Mouse (Mus musculus) v-Abl transformed pro-B cells (cell line): Measurements from ENCODE around the gene Gpr176.
"Not testable (repeated sequence)": the region's sequence is repeated elsewhere in the genome, so short reads cannot be mapped to it uniquely, and the experiment has no call there.

Experiments used
- in situ Hi-C, 2 experiments: fragments of 400-800 bp; cut with MboI; formaldehyde crosslinking; loops; one replicate each; pipeline ENCODE4 v1.15.1; 2025; ENCODE audit not compliant: unreplicated experiment in 2 of 2

Gene Gpr176

DNA sequence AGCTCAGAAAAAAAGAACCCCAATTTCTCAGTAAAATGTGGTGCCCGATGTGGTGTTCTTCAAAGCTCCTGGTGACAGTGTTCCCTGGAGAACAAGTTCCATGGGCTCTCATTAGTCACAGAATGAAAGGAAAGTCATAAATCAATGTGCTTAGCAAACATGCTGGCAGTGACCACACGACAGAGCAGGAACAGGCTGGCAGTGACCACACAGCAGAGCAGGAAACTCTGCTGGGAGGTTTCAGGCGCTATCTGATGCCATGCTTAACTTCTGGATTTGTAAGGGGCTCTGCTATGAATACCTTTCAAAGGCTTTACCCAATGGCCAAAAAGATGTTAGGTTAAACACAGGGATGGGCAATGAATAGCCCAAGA is 66.7 kb downstream of the Gpr176 start:
- in situ Hi-C loops, result no loop called here

DNA sequence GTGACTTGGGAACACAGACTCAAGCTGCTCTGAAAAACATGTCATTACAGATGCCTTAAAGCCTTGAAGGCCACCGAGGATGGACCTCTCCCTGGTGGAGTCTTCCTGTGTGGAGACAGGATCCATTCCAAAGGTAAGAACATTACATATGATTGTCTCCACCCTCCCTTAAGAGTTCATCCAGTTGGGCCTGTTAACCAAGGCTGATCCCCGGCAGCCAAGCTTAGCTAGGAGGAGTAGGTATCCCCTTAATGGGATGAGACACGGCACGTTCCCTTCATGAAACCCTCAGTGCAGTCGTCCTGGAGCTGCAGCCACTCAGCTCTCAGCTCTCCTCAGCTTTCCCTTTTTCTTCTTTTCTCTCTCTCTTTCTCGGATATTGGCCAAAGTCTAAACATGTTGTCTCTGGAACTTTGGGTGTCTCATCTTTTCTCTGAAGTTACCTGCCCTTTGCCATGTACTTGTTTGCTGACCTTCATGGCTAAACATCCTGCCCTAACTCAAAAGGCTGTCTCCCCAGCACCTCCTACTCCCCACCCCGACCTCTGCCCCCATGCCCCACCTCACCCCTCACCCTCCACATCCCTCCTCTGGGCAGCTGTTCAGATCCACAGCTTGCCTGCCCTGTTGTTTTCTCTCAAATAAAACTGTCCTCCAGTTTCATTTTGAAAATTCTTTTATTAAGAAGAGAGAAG is 67.2 kb downstream of the Gpr176 start:
- in situ Hi-C loops, result no loop called here

DNA sequence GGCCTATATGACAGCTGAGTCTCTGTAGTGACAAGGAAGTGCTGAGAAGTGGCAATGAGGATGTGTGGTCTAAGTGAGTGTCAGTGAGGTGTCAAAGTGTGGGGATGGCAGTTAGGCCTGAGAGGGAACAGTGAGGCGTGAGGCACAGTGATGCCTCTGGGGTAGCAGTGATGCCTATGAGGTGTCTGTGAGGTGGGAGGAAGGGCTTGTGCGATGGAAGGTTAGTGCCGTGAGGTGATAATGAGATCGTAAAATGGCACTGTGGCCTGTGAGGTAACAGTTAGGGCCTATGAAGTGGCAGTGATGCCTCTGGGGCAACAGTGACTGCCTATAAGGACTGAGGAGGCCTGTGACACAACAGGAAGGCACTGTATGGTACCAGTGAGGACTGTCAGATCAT is 69.8 kb downstream of the Gpr176 start:
- in situ Hi-C loops, result loop anchor here in 1 of 2 experiments (5.0 kb wide), 1 partner anchor 36 kb away; no protein-coding TSS in a partner anchor

DNA sequence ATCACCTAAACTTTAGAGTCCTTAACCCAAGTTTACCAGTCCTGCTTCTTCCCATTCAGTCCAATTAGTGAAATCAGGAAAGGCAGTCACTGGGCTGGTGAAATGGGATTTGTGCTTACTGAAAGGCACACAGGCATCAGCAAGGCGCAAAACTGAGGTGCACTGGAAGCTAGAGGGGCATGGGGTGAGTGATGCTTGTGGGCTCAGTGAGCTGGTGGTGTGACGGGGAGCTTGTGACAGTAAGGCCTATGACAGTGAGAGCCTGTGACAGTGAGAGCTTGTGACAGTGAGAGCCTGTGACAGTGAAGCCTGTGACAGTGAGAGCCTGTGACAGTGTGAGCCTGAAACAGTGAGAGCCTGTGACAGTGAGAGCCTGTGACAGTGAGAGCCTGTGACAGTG is 71.6 kb downstream of the Gpr176 start:
- in situ Hi-C loops, result loop anchor here in 1 of 2 experiments (5.0 kb wide), 1 partner anchor 34 kb away; no protein-coding TSS in a partner anchor

DNA sequence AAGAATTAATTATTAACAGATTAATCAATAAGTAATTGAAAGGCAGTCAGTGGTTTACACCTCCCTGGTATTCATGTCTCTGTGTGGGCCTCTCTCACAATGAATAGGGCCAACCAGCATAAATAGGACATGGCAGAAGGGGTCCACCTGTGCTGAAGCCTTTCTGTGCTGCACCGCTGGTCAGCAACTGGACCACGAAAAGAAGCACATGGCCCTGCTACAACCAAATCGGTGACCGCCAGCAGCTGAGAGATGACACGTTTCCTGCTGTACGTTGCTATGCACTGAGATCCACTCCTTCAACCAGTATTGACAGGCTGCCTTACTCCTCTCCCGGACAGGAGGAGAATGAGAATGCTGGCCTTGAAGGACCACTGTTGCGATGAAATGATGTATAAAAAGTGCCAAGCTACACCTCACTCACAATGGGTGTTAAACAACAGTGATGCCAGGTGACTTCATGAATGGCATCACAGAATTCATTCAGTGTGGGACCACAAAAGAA is 72.1 kb downstream of the Gpr176 start:
- in situ Hi-C loops, result loop anchor here in 1 of 2 experiments (5.0 kb wide), 1 partner anchor 34 kb away; no protein-coding TSS in a partner anchor

DNA sequence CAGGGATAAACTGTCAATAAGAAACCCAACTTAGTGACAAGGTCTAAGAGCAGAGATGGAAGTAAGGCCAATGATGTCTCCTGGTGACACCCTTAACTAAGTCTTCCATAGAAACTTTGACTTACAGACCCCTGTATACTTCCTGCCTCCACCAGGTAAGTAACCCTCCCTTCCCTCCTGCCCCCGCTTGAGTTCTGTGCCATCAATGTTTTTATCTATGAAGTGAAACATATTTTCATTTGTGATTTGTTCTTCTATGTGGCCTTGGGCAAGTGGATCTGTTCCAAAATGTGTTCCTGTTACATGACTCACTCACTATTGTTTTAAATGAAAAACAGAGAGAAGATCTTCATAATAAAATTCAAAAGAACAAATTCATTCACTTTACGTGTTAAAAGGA is 73.2 kb downstream of the Gpr176 start:
- in situ Hi-C loops, result loop anchor here in 1 of 2 experiments (5.0 kb wide), 1 partner anchor 33 kb away; no protein-coding TSS in a partner anchor

DNA sequence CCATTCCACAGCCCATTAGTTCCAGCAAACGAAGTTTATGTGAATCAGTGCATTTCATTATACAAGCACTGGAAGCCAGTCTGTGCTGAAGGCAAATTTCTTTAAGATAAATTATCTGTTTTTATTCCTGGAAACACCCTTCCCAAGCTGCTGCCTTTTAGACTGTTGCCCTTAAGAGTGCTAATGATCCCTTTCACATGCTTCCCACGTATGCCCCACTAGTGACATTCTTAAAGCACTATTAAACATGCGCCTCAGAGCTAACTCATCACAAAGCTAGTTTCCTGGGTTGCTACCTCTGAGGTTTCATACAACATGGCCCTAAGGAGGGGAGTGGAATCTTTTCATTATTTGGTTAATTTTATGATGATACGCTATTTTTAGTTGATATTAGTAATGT is 74.6 kb downstream of the Gpr176 start:
- in situ Hi-C loops, result no loop called here

DNA sequence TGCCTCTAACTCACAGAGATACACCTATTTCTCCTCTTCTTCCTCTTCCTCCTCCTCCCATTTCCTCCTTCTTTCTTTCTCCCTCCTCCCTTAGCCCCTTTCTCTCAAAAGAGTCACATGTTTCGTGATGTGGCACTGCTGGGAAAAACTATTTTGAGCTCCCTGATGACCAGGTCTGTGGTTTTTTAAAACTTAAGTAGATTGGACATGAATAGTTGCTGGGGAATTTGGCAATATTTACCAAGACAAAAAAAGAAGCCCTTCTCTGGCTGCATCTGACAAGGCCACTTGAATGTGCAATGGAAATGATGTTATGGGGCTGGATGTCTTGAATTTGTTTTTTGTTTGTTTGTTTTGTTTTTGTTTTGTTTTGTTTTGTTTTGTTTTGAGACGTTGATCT is 75.3 kb downstream of the Gpr176 start:
- in situ Hi-C loops, result no loop called here

DNA sequence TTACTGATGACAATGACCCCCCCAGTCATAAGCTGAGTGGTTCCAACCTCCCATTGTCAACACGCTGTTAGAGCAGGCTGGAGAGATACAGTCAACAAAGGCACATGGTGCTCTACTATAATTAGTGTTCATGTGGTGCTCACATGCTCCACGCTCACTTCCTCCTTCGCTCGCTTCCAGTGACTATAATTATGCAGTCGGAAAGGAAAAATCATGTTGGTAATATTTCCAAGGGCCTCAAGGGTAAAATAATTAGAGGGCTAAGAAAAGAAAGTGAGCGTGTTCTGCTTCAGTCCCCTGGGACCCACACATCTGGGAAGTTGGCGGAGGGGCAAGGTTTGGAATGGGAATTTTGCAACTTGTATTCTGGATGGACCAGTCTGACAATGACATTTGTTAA is 77.7 kb downstream of the Gpr176 start:
- in situ Hi-C loops, result no loop called here

DNA sequence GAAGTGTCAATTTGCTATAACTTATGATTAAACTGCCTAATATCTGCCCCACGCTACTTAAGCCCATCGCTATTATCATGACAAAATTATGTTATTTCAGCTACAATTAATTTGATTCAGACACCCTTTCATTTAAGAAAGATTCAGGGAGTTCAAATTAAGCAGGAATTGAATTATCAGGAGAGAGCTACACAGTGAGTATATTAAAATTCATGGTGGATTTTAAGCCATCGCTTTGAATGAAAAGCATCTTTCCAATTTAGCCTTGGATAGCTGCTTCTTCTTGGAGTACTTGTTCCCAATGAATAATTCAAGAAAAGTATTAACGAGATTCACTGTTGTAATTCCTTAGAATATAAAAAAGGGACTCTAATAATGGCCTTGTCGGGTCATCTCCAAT is 79.6 kb downstream of the Gpr176 start:
- in situ Hi-C loops, result no loop called here

DNA sequence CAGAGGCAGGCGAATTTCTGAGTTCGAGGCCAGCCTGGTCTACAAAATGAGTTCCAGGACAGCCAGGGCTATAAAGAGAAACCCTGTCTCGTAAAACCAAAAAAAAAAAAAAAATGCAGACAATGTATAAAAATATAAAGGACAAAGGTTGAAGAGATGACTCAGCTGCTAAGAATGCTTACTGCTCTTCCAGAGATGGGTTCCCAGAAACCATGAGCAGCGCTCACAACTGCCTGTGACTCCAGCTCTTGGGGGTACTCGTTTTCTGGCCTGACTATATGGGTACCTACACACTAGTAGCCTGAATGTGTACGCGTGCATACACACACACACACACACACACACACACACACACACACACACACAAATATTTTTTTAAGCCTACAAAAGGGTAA is 84.2 kb downstream of the Gpr176 start:
- in situ Hi-C loops, result not testable (repeated sequence)

DNA sequence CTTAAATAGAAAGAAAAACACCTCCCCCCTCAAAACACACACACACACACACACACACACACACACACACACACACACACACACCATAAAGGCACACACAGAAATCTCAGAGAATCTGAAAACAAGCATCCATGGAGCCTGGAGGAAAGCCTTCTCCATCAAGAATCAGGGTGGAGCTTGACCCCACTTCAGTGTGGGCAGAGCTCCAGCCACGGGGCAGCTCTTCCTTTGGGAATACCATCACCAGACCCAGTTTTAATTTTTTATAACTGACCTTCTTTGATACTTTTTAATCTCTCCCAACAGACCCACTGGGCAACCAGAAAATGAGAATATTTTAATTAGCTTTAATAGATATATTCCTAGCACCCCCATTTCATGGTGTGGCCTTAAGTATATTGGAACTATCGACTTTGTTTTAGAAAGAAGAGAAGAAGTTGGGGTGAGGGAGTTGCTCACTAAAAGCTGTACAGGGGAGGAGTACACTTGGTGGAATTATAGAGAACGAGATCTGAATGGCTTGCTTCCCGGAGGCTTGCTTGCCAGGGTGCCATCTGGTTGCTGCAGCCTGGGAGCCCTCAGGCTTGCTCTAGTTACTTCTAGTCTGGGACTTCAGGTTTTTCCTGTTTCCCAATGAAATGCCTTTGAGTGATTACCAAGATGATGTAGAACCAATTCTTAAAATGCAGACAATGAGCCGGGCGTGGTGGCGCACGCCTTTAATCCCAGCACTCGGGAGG is 84.7 kb downstream of the Gpr176 start:
- in situ Hi-C loops, result no loop called here

DNA sequence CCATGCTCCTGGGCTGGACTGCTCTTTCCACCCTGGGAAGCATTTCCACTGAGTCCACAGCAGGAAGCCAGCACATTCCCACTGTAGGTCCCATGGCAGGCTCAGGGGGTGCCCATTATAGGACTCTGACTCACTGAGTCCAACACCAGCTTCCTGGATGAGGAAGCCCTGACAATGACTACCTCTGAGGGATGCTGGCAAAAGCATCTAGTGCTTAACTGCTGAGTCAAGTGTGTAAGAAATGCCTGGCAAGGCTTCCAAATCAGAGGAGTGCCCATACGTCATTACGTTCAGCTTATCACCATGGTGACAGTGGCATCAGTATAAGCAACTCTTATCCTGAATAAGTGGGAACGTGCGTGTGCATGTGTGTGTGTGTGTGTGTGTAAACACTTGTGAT is 85.5 kb downstream of the Gpr176 start:
- in situ Hi-C loops, result no loop called here

DNA sequence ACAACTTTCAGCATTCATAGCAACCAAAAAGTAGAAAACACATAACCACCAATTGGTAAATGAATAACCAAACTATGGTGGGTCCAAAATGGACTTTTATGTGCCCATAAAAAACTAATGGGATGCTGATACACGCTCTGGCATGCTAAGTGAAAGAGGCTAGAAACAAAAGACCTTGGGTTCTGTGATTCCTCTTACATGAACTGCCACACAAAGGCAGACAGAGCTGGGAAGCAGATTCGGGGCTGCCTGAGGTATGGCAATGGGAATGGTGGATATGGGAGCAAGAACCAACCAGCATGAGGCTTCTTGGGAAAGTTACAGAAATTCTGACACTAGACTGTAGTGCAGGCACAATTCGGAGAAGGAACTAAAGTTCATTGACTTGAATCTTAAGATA is 90.8 kb downstream of the Gpr176 start:
- in situ Hi-C loops, result no loop called here

DNA sequence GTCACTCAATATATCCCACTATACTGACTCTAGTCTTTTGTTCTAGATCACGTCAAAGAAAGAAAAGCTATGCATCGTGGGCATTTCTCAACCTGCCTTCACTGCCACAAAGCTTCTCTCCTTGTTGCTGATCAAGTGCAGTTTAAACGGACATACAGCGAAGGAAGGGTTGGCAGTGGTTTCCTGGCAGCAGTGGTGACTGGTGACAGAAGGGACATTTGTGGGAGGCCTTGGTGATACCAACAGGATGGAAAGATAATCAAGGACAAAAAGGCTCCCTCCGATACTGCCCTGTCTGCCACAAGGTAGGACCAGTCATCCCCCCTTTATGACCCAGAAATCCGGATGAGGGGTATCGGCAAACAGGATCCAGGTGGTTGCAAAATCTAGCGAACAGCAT is 95.0 kb downstream of the Gpr176 start:
- in situ Hi-C loops, result no loop called here

DNA sequence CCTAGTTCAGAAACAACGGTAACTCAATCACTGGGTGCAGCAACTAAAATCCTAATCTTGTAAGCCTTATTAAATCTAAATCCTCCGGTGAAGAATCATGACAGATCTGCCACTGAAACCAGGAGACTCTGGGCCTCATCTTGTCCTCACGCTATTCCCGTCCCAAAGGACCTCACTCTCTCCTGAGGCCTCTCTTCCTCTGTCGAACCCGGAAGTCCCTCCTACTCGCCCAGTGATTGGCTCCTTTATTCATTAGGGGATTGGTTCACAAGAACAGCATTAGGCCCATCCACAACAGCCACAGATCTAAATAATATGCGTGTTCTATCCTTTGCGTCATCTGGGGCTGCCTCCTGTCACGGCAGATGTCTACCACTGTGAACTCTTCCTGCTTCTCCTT is 101.6 kb downstream of the Gpr176 start:
- in situ Hi-C loops, result loop anchor here (25.0 kb wide), 2 partner anchors 341 to 616 kb away; no protein-coding TSS in a partner anchor

DNA sequence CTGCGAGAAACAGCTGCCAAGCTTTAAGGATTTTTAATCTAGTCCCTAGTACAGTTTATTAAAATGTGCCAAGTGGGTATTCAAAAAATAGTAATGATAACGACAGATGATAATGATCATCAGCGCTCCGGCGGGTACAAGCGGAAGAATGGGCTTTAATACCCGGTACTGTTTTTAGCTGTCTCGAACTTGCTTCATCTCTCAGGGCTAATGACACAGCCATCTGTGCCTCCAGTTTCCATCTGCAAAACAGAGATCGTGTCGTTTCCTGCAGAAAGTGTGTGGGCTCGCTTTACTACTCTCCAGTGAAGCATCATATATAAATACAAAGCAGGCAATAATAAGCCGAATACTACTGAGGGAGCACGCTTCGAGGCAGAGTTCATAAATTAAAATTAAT is 103.0 kb downstream of the Gpr176 start:
- in situ Hi-C loops, result loop anchor here (25.0 kb wide), 2 partner anchors 342 to 617 kb away; no protein-coding TSS in a partner anchor

DNA sequence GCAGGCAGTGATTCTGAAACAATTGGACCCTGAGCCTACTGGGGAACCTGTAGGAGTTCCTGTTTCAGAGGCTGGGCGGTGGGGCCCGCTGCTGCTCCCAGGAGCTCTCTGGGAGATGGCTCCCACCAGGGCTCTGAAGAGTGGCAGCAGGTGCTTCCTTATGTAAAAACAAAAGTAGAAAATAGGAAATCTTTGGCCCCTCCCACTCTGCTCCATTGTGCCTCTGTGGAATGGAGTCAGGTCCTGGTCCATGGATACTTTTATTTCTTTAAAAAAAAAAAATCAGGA is 109.4 kb downstream of the Gpr176 start:
- in situ Hi-C loops, result loop anchor here (5.0 to 25.0 kb wide), 7 partner anchors 73 to 623 kb away; partner anchors contain the start of gene Inafm2 (in 2 of the 2)

DNA sequence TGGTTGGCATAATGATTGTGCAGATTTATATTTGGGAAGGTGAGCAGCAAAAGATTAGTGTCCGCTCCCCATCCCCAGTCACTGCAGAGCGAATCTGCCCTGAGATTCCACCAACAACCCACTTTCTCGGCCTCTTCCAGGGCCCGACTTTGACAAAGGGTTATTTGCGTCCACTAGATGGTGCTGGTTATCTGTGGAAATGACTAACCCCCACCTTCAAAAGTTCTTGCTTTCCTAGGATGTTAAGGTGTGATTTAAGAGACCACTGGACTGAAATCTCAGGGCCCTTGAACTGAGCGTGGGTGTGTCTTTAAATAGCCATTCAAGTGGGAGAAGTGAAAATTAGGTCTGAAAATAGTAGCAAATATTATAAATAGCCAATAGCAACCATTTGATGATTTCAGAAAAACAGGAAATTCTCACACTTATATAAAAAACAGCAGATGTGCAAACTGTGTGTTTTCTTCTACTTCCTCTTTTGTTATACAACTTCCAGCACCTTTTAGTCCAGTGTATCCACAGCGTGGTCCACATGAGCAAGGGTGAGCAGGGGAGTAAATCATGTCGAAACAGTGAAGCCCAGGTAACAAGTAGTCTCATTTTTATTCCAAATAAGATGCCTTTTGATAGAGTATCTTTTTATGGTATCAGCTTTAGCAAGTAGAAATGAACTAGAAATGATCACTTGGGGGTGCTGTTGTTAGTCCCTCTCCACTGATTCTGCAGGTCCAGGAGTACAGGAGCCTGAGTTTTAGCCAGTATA is 109.9 kb downstream of the Gpr176 start:
- in situ Hi-C loops, result loop anchor here (5.0 to 25.0 kb wide), 7 partner anchors 74 to 624 kb away; partner anchors contain the start of gene Inafm2 (in 2 of the 2)

DNA sequence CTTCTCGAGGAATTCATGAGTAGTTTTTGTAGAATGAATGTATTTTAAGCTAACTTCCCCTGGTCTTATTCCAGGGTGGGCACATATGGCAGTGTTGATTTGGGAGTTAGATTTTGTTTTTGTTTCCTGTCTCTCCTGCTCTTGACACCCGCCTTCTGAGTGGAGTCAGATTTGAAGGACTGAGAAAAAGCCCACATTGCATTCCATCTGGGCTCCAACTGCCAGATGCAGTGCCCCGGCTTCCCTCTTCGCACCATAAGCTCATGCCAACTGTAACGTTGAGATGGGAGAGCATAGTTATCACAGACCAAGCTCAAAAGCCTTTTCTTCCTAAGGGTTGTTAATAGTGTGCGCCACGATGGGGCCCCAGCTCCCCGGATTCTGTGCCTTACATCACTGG is 110.5 kb downstream of the Gpr176 start:
- in situ Hi-C loops, result loop anchor here (5.0 to 25.0 kb wide), 7 partner anchors 75 to 625 kb away; partner anchors contain the start of gene Inafm2 (in 2 of the 2)

DNA sequence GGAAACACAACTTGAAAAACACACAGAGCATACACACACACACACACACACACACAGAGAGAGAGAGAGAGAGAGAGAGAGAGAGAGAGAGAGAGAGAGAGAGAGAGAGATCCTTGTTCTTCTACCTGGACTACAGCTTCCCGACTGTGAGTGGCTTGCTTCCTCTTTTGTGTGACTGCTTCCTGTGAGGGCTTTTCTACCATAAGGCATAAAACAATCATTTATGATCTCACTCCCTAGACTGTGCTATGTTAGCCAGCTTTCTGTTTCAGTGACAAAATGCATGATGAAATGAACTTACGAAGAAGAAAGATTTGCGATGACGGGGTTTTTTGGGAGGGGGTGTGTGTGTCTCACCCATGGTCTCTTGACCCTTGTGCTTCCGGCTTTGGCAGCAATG is 113.5 kb downstream of the Gpr176 start:
- in situ Hi-C loops, result loop anchor here (5.0 to 25.0 kb wide), 9 partner anchors 78 to 628 kb away; partner anchors contain the start of gene Inafm2 (in 2 of the 2)
